In genomic region chr12:83072181-83072887, GRCm38 (mm10) we compare ENCODE assay signal across 8 mouse cellular contexts.
DNase-seq lines count a peak whose midpoint lies in the region; ATAC-seq lines count a peak whose summit lies in the region.

No protein-coding gene starts in this region.

- ATAC-seq in embryonic facial prominence, embryonic 12.5 days (ENCODE audit: insufficient number of reproducible peaks, insufficient read depth, low FRiP score, low TSS enrichment): no peak
- ATAC-seq in hindbrain, embryonic 16.5 days: 0 out of 2 replicates have a peak, but pooled peaks have one; percentile 45
- ATAC-seq in inflammation-experienced regulatory T-cells, adult 6 months: no peak

- peak overlapping the region; percentile 74; the same call in 1 of the 2 replicates for H3K27ac ChIP-seq in embryonic facial prominence, embryonic 12.5 days
- no peak overlapping the region for H3K27ac ChIP-seq in hindbrain, embryonic 16.5 days (ENCODE audit: low read depth, low read length)

- no peak overlapping the region for H3K4me2 ChIP-seq in embryonic facial prominence, embryonic 12.5 days (replicated peaks)
- no peak overlapping the region for H3K4me2 ChIP-seq in hindbrain, embryonic 16.5 days (ENCODE audit: low read length)

- H3K9ac ChIP-seq in embryonic facial prominence, embryonic 12.5 days: no peak overlapping the region
- H3K9ac ChIP-seq in hindbrain, embryonic 16.5 days (ENCODE audit: low read depth, low read length): no peak overlapping the region

- 45% methylated on average over 3 of the region's 3 CpGs for WGBS in embryonic facial prominence, embryonic 12.5 days
- WGBS in hindbrain, embryonic 16.5 days: 33% methylated on average over 3 of the region's 3 CpGs

- DNase-seq in kidney, adult 9 months: peak; percentile 25
- no peak for DNase-seq in kidney, adult 18-20 months
- peak; percentile 2 for DNase-seq in adipocyte (ENCODE audit: low spot score)
- peak; percentile 68 for DNase-seq in retina, embryonic 14.5 days (ENCODE audit: low spot score)
- no peak for DNase-seq in T-cell, adult 2 months (ENCODE audit: low spot score)

- no peak overlapping the region for H3K4me3 ChIP-seq in embryonic facial prominence, embryonic 12.5 days
- no peak overlapping the region for H3K4me3 ChIP-seq in hindbrain, embryonic 16.5 days (ENCODE audit: low read length)

- H3K4me1 ChIP-seq in embryonic facial prominence, embryonic 12.5 days: peaks cover 21% of the 10 kb centered on the region
- H3K4me1 ChIP-seq in hindbrain, embryonic 16.5 days (ENCODE audit: control insufficient read depth, insufficient read depth, low read depth, low read length): peaks cover 12% of the 10 kb centered on the region

- H3K9me3 ChIP-seq in embryonic facial prominence, embryonic 12.5 days: no peaks in the 10 kb centered on the region
- no peaks in the 10 kb centered on the region for H3K9me3 ChIP-seq in hindbrain, embryonic 16.5 days (ENCODE audit: control insufficient read depth, low read length)

- H3K36me3 ChIP-seq in embryonic facial prominence, embryonic 12.5 days: no peaks in the 10 kb centered on the region
- no peaks in the 10 kb centered on the region for H3K36me3 ChIP-seq in hindbrain, embryonic 16.5 days (ENCODE audit: control insufficient read depth, insufficient read depth, low read length)

- no peaks in the 10 kb centered on the region for H3K27me3 ChIP-seq in embryonic facial prominence, embryonic 12.5 days
- H3K27me3 ChIP-seq in hindbrain, embryonic 16.5 days (replicated peaks; ENCODE audit: control insufficient read depth, insufficient read depth, low read length): no peaks in the 10 kb centered on the region

Comparison
In these comparisons a context has a peak if more than half of its experiments do, and no peak if none do; other contexts are left out.
1. DNase-seq: peak in kidney, adult 9 months (single experiment), adipocyte (single experiment) and retina, embryonic 14.5 days (single experiment); none in kidney, adult 18-20 months (single experiment) and T-cell, adult 2 months (single experiment).